Mouse (Mus musculus) embryonic fibroblast, embryonic 13.5 days (primary cell): ENCODE results near the gene Pfdn2.

Source experiments
- CTCF ChIP-seq: IDR thresholded peaks from 2 replicates; pipeline ENCODE4 v1.5.1; 2011; ENCODE audit warnings: mild to moderate bottlenecking, control low read depth, low read length, moderate library complexity, borderline replicate concordance; ENCODE audit not compliant: insufficient read depth
- POLR2A ChIP-seq: IDR thresholded peaks from 2 replicates; pipeline ENCODE4 v1.6.1; 2011; ENCODE audit warnings: low read depth, mild to moderate bottlenecking, control low read depth, low read length, moderate library complexity

GRCm38 (mm10) chr1:171298226-171298625, 47.2 kb upstream of the Pfdn2 start:
- no peak for TF ChIP-seq CTCF
- no peak for TF ChIP-seq POLR2A
